Mouse (Mus musculus) urinary bladder, adult 18-20 months (tissue): ENCODE measurements around the gene Hist1h2ai.
"Not testable (repeated sequence)": the region's sequence is repeated elsewhere in the genome, so short reads cannot be mapped to it uniquely, and the experiment has no call there.

ENCODE experiments used
- DNase-seq, 2 experiments: peaks; one replicate each; pipeline ENCODE4 v3.0.0; 2022; ENCODE audit warnings: low spot score in 2 of 2, mixed read lengths in 2 of 2

The Hist1h2ai gene

DNA sequence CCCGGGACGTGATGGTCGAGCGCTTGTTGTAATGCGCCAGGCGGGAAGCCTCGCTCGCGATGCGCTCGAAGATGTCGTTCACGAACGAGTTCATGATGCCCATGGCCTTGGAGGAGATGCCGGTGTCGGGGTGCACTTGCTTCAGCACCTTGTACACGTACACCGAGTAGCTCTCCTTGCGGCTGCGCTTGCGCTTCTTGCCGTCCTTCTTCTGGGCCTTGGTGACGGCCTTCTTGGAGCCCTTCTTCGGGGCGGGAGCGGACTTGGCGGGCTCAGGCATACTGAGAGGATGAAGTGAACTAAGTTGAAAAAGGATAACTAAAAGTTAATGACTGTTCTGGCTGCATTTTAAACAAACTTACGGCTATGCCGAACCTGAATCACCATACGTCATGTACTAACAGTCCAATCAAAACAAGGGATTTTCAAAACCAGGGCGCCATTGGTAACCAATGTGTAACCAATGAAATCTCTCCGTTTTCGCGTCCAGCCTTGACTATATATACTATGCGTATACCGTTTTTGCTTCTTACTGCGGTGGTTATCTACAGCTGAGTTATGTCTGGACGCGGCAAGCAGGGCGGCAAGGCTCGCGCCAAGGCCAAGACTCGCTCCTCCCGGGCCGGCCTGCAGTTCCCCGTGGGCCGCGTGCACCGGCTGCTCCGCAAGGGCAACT is at the start of gene Hist1h2ai, which contains the start of gene Hist1h2bl:
Gene Hist1h2ai, plus strand, starts transcription at position 559 of the 676 bp plus-strand sequence.
Gene Hist1h2bl, minus strand, starts transcription at position 280 of the 676 bp plus-strand sequence.
- peak; percentile 63 to 70 for DNase-seq

- DNase-seq = no peak
Measured at GRCm38 (mm10) chr13:21677305-21677704, 38.9 kb upstream of the Hist1h2ai start, which contains the start of gene Olfr1360. Gene Olfr1360, minus strand, starts transcription at chr13:21677405.

GRCm38 (mm10) chr13:21697811-21698210 is 18.4 kb upstream of the Hist1h2ai start, which contains the start of gene Olfr1359:
Gene Olfr1359, plus strand, starts transcription at chr13:21698111.
- no peak for DNase-seq

GRCm38 (mm10) chr13:21706669-21707068 is 9.6 kb upstream of the Hist1h2ai start:
- no peak for DNase-seq

GRCm38 (mm10) chr13:21710031-21710711 is 6.1 kb upstream of the Hist1h2ai start:
- DNase-seq = peak; percentile 77 to 80

DNA sequence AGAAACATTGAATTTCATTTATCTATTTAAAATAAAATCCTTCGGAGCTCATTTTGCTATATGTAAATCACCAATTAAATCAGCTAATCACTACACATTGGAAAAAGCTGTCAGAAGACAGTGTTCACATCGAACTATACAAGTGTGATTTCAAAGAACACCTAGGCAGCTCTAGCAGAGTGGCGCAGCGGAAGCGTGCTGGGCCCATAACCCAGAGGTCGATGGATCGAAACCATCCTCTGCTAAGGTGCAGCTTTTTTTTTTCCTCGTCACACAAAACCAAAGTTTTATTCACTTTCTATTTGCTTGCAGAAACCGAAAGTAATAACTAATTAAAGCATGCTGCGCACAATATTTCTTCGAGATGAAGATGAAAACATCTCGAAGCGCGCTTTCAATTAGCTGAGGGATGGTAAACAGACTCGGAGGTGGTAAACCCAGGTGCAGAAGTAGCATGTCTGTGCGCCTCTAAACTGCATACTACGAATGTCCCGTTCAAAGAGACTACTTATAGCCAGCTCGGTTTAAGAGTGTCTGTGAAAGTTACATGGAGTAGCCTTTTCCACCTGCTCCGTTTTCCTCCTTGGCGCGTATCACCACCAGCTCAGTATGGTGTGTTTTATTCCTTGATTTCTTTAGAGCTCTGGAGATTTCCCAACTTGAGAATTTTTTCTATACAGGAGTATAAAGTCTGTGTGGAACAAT is 5.2 kb upstream of the Hist1h2ai start:
- peak; percentile 70 to 77 for DNase-seq

GRCm38 (mm10) chr13:21711698-21712097 is 4.5 kb upstream of the Hist1h2ai start:
- DNase-seq = no peak

DNA sequence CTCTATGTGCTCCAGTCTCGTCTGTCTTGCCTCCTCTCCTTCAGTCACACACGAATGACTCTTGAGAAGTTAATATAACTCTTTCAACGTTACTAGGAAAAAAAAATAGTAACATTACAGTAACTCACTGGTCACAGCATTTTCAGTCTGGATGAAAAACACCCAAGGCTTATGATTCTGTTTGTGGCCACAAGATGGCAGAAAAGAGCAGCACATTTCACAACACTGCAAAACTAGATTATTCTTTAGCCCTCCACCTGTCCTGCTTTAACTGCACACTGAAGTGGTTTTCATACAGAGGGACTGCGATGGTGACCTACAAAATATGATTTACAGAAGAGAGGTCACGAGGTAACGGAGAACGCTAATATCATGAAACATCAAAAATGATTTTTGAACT is 1.5 kb upstream of the Hist1h2ai start:
- peak in 1 of 2 experiments; percentile 28 for DNase-seq

GRCm38 (mm10) chr13:21715131-21715863 is 925 bp upstream of the Hist1h2ai start:
- no peak for DNase-seq

DNA sequence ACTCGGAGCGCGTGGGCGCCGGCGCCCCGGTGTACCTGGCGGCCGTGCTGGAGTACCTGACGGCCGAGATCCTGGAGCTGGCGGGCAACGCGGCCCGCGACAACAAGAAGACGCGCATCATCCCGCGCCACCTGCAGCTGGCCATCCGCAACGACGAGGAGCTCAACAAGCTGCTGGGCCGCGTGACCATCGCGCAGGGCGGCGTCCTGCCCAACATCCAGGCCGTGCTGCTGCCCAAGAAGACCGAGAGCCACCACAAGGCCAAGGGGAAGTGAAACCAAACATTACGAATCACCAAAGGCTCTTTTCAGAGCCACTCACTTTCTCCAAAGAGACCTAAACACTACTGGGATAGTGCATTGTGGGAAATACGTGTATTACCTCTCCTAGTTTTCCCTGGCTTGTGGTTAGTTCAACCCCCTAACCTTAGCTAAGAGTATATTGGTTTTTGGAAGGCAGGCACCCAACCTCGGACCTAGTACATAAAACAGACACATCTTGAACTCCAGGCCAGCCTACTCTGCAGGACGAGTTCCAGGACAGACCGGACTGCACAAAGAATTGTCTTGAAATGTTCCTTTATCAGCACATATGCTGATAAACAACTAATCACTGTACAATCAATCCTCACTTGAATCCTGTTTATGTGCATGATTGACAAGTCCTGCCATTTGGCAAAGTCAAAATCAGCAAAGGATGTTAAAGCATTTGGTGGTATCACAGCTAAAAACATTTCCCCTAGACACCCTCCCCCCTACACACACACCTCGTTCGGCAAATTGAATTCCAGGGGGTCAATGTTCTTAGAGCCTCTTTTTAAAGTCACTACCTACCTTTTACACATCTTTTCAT is 544 bp downstream of the Hist1h2ai start:
- DNase-seq = not testable (repeated sequence)

GRCm38 (mm10) chr13:21717397-21718357 is 1.5 kb downstream of the Hist1h2ai start, which contains the start of gene Hist1h3h:
Gene Hist1h3h, plus strand, starts transcription at chr13:21717659.
- DNase-seq = peak; percentile 45 to 64

DNA sequence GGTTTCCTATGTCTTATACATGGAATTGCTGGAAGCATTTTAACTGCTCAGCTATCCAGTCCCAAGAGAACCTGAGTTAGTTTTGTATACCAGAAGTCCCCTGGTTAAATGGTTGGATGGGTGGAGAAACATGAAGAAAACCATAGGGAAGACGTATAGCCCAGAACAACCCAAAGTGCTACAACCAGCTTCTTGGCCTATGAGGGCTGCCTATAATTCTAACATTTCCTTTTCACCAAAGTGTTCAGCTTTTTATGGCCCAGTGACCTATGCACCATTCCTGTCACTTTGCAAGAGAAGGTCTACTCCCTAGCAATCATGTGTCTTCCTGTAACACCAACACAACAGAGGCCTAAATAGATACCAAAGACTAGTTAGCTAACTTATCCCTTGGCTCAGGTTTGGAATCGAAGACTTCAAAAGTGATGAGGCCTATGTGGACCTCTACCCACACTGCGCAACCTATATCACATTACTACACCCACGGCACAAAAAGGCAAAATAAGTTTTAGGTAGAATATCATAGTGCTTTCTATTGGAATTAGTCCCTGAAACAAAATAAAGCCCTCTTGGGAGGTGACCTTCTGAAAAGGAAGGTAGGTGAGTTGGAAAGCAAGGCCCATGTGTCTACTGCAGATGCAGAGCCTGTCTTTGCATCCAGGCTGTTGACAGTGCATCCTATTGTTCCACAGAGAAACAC is 2.3 kb downstream of the Hist1h2ai start:
- no peak for DNase-seq

DNA sequence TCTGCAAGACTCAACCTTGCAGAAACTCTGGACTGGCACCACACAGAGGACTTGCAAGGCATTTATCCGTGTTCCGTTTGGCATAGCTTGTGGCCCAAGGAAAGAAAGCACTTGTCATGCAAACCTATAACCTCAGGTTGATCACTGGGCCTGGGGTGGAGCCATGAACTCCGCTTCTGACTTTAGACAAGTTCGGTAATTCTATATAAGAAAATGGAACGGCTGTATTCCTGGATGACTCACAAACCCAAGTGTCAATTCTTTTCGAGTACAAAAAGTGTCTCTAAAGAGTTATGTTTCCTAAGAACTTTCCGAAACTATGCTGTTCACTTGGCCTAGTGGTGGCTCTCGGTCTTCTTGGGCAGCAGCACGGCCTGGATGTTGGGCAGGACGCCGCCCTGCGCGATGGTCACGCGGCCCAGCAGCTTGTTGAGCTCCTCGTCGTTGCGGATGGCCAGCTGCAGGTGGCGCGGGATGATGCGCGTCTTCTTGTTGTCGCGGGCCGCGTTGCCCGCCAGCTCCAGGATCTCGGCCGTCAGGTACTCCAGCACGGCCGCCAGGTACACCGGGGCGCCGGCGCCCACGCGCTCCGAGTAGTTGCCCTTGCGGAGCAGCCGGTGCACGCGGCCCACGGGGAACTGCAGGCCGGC is 5.0 kb downstream of the Hist1h2ai start:
- not testable (repeated sequence) for DNase-seq

- DNase-seq = peak; percentile 42 to 47
Measured at GRCm38 (mm10) chr13:21721757-21722372, 5.6 kb downstream of the Hist1h2ai start, which contains the start of gene Hist1h2bm. Gene Hist1h2bm, plus strand, starts transcription at chr13:21722044.

DNA sequence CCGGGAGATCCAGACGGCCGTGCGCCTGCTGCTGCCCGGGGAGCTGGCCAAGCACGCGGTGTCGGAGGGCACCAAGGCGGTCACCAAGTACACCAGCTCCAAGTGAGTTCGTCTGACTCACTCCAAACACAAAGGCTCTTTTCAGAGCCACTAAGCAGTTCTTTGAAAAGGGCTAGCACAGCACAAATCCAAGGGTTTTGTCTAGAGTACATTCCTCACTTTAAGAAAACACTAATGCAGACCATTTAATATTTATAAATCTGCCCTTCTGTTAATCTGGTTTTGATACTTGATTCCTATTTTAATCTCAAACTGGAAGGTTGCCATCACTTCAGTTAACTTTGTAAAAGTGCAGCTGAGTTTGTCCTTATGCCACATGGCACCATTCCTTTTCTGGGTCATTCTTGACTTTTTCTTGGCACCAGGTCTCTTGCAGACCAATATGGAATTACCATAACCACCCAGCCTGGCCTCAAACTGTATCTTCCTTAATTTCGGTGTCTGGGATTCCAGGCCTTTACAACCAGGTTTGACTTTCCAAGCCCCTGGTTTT is 6.2 kb downstream of the Hist1h2ai start:
- DNase-seq = no peak

GRCm38 (mm10) chr13:21722993-21723836 is 7.0 kb downstream of the Hist1h2ai start:
- DNase-seq = no peak
